Mouse (Mus musculus) mouse embryonic stem cell (cell line): ENCODE data around the gene Ube2dnl1.

Experiments
- in situ Hi-C, 2 experiments: fragments of 300-500 bp; cut with MboI; formaldehyde crosslinking; loops; 1 replicate in 1 of 2; 3 replicates in 1 of 2; pipeline ENCODE4 v1.14.3; 2019 to 2020; ENCODE audit warnings: low sequenced_read_pairs in 2 of 2, low pct_unique_long_range_greater_than_20kb in 1 of 2, mixed read lengths in 1 of 2; ENCODE audit not compliant: unreplicated experiment in 1 of 2

The Ube2dnl1 gene

GRCm38 (mm10) chrX:114904712-114905111 is at the start of gene Ube2dnl1:
Gene Ube2dnl1 (plus strand): TSS chrX:114905012.
- in situ Hi-C loops = no loop called here

- in situ Hi-C loops = no loop called here
Observed at GRCm38 (mm10) chrX:114895489-114895888, 9.3 kb upstream of the Ube2dnl1 start.

GRCm38 (mm10) chrX:114897506-114897905 is 7.3 kb upstream of the Ube2dnl1 start:
- in situ Hi-C loops = no loop called here

GRCm38 (mm10) chrX:114903391-114903790 is 1.4 kb upstream of the Ube2dnl1 start:
- in situ Hi-C loops = no loop called here

- in situ Hi-C loops = no loop called here
Observed at GRCm38 (mm10) chrX:114907282-114907681, 2.5 kb downstream of the Ube2dnl1 start, which contains the start of gene Ube2dnl2. Gene Ube2dnl2 (plus strand): TSS chrX:114907582.

- in situ Hi-C loops = no loop called here
Observed at GRCm38 (mm10) chrX:114955066-114955465, 50.3 kb downstream of the Ube2dnl1 start.
